Mouse (Mus musculus) central nervous system, embryonic 11.5 days (tissue): Measurements from ENCODE around the gene Eif4ebp2. TPM values are rescaled to one million over a fixed set of nuclear protein-coding genes. Genes with fewer than 3 reads are reported as not detected.

Experiments used
- polyA plus RNA-seq: library from polyadenylated mRNA; depleted of rRNA; stranded (reverse); fragments of >200 nt; gene quantifications from 2 replicates; pipeline ENCODE4 v1.2.3, GENCODE M21; 2012; rRNA removed

The Eif4ebp2 gene
- polyA plus RNA-seq = 50.4 and 65.5 TPM in 2 replicates

GRCm38 (mm10) chr10:61452645-61453044 lies at the start of gene Eif4ebp2:
TSS of gene Eif4ebp2 (minus strand) at chr10:61452661.

GRCm38 (mm10) chr10:61475594-61476439 lies 23.4 kb upstream of the Eif4ebp2 start, which contains the start of gene Lrrc20:
TSS of gene Lrrc20 (plus strand) at chr10:61475801.

DNA sequence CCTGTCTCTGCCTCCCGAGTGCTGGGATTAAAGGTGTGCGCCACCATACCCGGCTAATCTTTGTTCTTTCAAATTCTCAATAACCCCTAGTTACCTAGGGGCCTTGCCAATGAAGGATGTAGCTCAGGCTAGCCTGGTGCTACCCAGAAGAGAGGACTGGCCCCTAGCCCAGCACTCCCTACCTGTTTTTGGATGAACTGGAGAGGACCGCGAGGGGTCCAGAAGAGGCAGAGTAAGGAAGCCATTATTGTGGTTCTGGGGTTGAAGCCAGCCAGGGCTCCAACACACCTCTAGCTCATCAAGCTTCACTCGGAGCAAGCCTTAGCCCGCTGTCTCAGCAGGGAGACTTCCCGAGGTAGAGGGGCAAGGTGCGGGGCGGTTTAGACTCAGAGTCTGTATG lies 34.8 kb downstream of the Eif4ebp2 start, which contains the start of gene Nodal:
Nodal (plus strand) TSS at position 301 of the 400 bp plus-strand sequence.

GRCm38 (mm10) chr10:61383021-61383714 lies 69.3 kb downstream of the Eif4ebp2 start, which contains the start of gene Pald1:
TSS of gene Pald1 (minus strand) at chr10:61383530.

Other genes with a start within 250 kb of the Eif4ebp2 start
- gene Adamts14, start 179.2 kb downstream of the Eif4ebp2 start, polyA plus RNA-seq = 1.0 and 1.3 TPM in 2 replicates
- not detected in 2 replicates for gene Prf1, start 154.8 kb downstream of the Eif4ebp2 start, polyA plus RNA-seq
- 20.6 and 25.6 TPM in 2 replicates for gene Pald1, start 69.1 kb downstream of the Eif4ebp2 start, polyA plus RNA-seq
- gene Nodal, start 34.7 kb downstream of the Eif4ebp2 start, polyA plus RNA-seq = 0.15 and 0.25 TPM in 2 replicates
- 10.0 and 13.0 TPM in 2 replicates for gene Lrrc20, start 23.1 kb upstream of the Eif4ebp2 start, polyA plus RNA-seq
- 0.05 and 0.12 TPM in 2 replicates for gene Npffr1, start 142.8 kb upstream of the Eif4ebp2 start, polyA plus RNA-seq
- gene Ppa1, start 195.9 kb upstream of the Eif4ebp2 start, polyA plus RNA-seq = 167 and 272 TPM in 2 replicates
- 110 and 137 TPM in 2 replicates for gene Sar1a, start 227.6 kb upstream of the Eif4ebp2 start, polyA plus RNA-seq
- gene Tysnd1, start 242.9 kb upstream of the Eif4ebp2 start, polyA plus RNA-seq = 34.4 and 45.3 TPM in 2 replicates